Mouse (Mus musculus) thymus, adult 2 months (tissue): ENCODE measurements around the gene Rtkn.

Experiments
- CTCF ChIP-seq: fragments of 200-500 bp; IDR thresholded peaks from 2 replicates; pipeline ENCODE4 v1.5.1; 2012; ENCODE audit warnings: mild to moderate bottlenecking, control low read depth, low read length, moderate library complexity, borderline replicate concordance; ENCODE audit not compliant: control insufficient read depth, poor library complexity, insufficient read depth; ENCODE audit errors: extremely low read depth
- POLR2A ChIP-seq: fragments of 200-500 bp; IDR thresholded peaks from 2 replicates; pipeline ENCODE4 v1.6.1; 2012; ENCODE audit warnings: mild to moderate bottlenecking, low read length, control low read depth, moderate library complexity; ENCODE audit not compliant: control insufficient read depth, poor library complexity, insufficient read depth; ENCODE audit errors: extremely low read depth

DNA sequence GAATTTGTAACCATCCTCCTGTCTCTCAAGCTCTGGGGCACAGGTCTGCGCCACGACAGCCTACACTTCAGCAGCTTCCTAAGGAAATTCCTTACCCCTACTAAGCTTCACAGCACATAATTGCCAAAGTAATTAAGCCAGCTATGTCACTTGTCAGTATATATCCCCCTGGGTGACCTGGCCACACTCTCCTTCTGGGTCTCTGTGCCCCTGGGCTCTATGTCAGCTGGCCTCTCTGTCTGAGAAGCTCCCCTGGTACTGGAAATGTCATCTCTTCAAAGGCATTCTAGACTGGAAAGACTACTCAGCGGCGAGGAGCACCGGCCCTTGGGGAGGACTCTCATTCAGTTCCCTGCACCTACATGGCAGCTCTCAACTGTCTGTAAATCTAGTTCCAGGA, 12.3 kb upstream of the Rtkn start:
- TF ChIP-seq CTCF = no peak
- TF ChIP-seq POLR2A = no peak
